Mouse (Mus musculus) stomach, postnatal 0 days (tissue): ENCODE measurements around the gene Mon2. TPM values are rescaled to one million over a fixed set of nuclear protein-coding genes. Genes with fewer than 3 reads are reported as not detected.

Experiments
- ATAC-seq: fragments of 200-750 bp; cut with Nextera tagmentation; 2 replicates; pipeline ENCODE4 v1.8.0; 2017; ENCODE audit not compliant: low FRiP score, low TSS enrichment
- DNase-seq: peaks from one replicate; pipeline ENCODE4 v3.0.0-alpha.2; 2016; ENCODE audit warnings: low spot score
- H3K27ac ChIP-seq: fragments of 300-500 bp; sonication (generic); replicated peaks from 2 replicates; pipeline ENCODE4 v1.5.1; 2014; ENCODE audit warnings: mild to moderate bottlenecking, control low read depth
- H3K27me3 ChIP-seq: fragments of 300-500 bp; sonication (generic); 2 replicates; pipeline ENCODE4 v1.6.1; 2014; ENCODE audit warnings: low read length; ENCODE audit not compliant: control insufficient read depth, insufficient read depth
- H3K36me3 ChIP-seq: fragments of 300-500 bp; sonication (generic); 2 replicates; pipeline ENCODE4 v1.6.1; 2014; ENCODE audit warnings: low read length, mixed read lengths; ENCODE audit not compliant: control insufficient read depth, insufficient read depth
- H3K4me1 ChIP-seq: fragments of 300-500 bp; sonication (generic); replicated peaks from 2 replicates; pipeline ENCODE4 v1.6.1; 2014; ENCODE audit warnings: antibody characterized with exemption; ENCODE audit not compliant: control insufficient read depth, insufficient read depth
- H3K4me2 ChIP-seq: fragments of 300-500 bp; sonication (generic); replicated peaks from 2 replicates; pipeline ENCODE4 v1.6.1; 2014; ENCODE audit warnings: low read depth, mild to moderate bottlenecking, control low read depth, moderate library complexity
- H3K4me3 ChIP-seq: fragments of 300-500 bp; sonication (generic); 2 replicates; pipeline ENCODE4 v1.5.1; 2014; ENCODE audit warnings: low read depth, low read length, control low read depth
- H3K9ac ChIP-seq: fragments of 300-500 bp; sonication (generic); 2 replicates; pipeline ENCODE4 v1.6.1; 2014; ENCODE audit warnings: mild to moderate bottlenecking, low read length, control low read depth, mixed read lengths
- H3K9me3 ChIP-seq: fragments of 300-500 bp; sonication (generic); 2 replicates; pipeline ENCODE4 v1.6.1; 2016; ENCODE audit warnings: low read length; ENCODE audit not compliant: control insufficient read depth
- CTCF ChIP-seq: IDR thresholded peaks from 2 replicates; pipeline ENCODE4 v1.5.1; 2016; ENCODE audit warnings: antibody characterized with exemption, low read depth, mild to moderate bottlenecking, moderate library complexity
- EP300 ChIP-seq: optimal IDR thresholded peaks from 2 replicates; pipeline ENCODE3; 2016; ENCODE audit warnings: antibody characterized with exemption
- WGBS: fragments of 180-500 bp; shearing (Covaris S2); extraction: QIAGEN DNeasy Blood & Tissue Kit; methylation state at CpG from one replicate; pipeline ENCODE4 v1.1.7; 2014; 5-methylcytosine and 5-hydroxymethylcytosine counted together
- polyA plus RNA-seq: library from polyadenylated mRNA; unstranded; fragments of >200 nt; fragmentation: Nextera tagmentation; extraction: Ambion mirVana; gene quantifications from 2 replicates; pipeline ENCODE4 v1.2.1, GENCODE M21; 2015

Gene Mon2
- polyA plus RNA-seq, 1 experiment from 2014 or later = 15.9 TPM

DNA sequence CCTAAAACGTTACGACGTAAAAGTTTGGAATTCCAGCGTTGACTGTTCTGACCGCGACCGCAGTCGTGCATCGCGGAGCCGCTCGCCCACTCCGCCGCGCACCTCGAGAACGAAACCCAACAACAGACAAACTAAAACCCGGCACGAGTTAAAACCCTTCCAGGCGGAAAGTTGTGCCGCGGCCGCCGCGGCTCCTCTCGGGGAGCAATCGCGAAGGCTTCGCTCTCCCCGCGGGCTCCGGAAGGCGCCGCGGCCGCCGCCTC lies 91.1 kb downstream of the Mon2 start:
- WGBS = under 1% methylated on average over 37 of the region's 37 CpGs

GRCm38 (mm10) chr10:122984531-122985251 lies 91.6 kb downstream of the Mon2 start:
- H3K9ac ChIP-seq = peak overlapping the region; percentile 99
- DNase-seq (no peak), ATAC-seq (no peak)
- TF ChIP-seq EP300 (no peak), CTCF (no peak)
- no peaks in the 10 kb centered on the region for H3K4me1 ChIP-seq
- under 1% methylated on average over 10 of the region's 10 CpGs for WGBS
- H3K36me3 ChIP-seq = peaks cover 8% of the 10 kb centered on the region; the same call in 1 of the 2 replicates
- peak overlapping the region; percentile 56 for H3K4me2 ChIP-seq
- H3K27ac ChIP-seq = peak overlapping the region; percentile 100
- no peaks in the 10 kb centered on the region for H3K9me3 ChIP-seq
- peak overlapping the region; percentile 99 for H3K4me3 ChIP-seq
- no peaks in the 10 kb centered on the region for H3K27me3 ChIP-seq

More for the DNA sequence above, 91.1 kb downstream of the Mon2 start:
- DNase-seq (peak; percentile 50), ATAC-seq (peak; percentile 0; the same call in 1 of the 2 replicates)
- Histone ChIP-seq H3K9ac (peak overlapping the region; percentile 99), H3K27ac (peak overlapping the region; percentile 100), H3K9me3 (no peaks in the 10 kb centered on the region), H3K4me3 (peak overlapping the region; percentile 99), H3K27me3 (no peaks in the 10 kb centered on the region), H3K4me2 (peak overlapping the region; percentile 56), H3K4me1 (no peaks in the 10 kb centered on the region), H3K36me3 (peaks cover 8% of the 10 kb centered on the region; the same call in 1 of the 2 replicates)
- TF ChIP-seq EP300 (no peak), CTCF (no peak)

- H3K4me3 ChIP-seq = peak overlapping the region; percentile 99
- 26% methylated on average over 10 of the region's 10 CpGs for WGBS
- peak overlapping the region; percentile 52 for H3K9ac ChIP-seq
- TF ChIP-seq CTCF = no peak
- TF ChIP-seq EP300 = no peak
- H3K27me3 ChIP-seq = no peaks in the 10 kb centered on the region
- H3K9me3 ChIP-seq = no peaks in the 10 kb centered on the region
- H3K4me1 ChIP-seq = no peaks in the 10 kb centered on the region
- peak overlapping the region; percentile 14; the same call in 1 of the 2 replicates for H3K27ac ChIP-seq
- H3K36me3 ChIP-seq = peaks cover 8% of the 10 kb centered on the region; the same call in 1 of the 2 replicates
- ATAC-seq (no peak), DNase-seq (no peak)
- H3K4me2 ChIP-seq = peak overlapping the region; percentile 56
Observed at GRCm38 (mm10) chr10:122983579-122984530, 92.5 kb downstream of the Mon2 start.

DNA sequence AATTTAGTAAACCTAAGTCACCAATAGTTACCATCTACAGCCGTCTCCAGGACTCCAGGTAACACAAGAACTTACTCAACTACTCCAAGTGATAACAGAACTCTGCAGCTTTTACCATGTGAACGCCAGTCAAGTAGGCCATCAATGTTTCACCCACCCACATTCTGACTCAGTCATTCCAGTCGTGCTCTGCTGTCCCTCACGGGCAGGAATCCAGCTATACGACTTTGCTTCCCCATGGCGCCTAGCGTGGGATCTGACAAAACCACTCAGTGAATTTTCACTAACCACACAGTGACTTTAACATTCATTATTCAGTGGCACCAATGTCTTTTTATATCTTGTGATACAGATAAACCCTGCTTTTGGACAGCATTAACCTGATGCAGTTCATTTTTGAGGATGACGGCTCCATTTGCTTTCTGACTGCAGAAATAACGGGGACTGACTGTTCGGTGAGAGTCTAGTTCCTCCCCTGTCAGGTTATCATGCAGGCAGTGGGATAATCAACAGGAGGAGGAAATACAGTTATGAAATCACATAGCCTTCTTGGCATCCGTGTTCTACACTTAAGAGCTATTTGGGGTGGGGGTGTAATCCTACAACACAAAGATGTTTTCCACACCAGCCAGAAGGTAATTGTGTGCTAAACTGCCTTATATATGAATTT lies 93.3 kb downstream of the Mon2 start:
- ATAC-seq = no peak
- WGBS = 62% methylated on average over 11 of the region's 11 CpGs
- Histone ChIP-seq H3K27ac (no peak overlapping the region), H3K9me3 (no peaks in the 10 kb centered on the region), H3K9ac (no peak overlapping the region), H3K4me1 (no peaks in the 10 kb centered on the region), H3K4me3 (no peak overlapping the region), H3K27me3 (no peaks in the 10 kb centered on the region), H3K36me3 (peaks cover 8% of the 10 kb centered on the region; the same call in 1 of the 2 replicates), H3K4me2 (peak overlapping the region; percentile 56)
- TF ChIP-seq EP300 (no peak), CTCF (no peak)
- DNase-seq = no peak

- TF ChIP-seq CTCF (no peak), EP300 (no peak)
- no peak for DNase-seq
- no peak for ATAC-seq
- H3K4me3 ChIP-seq = no peak overlapping the region
- no peak overlapping the region for H3K4me2 ChIP-seq
- no peaks in the 10 kb centered on the region for H3K27me3 ChIP-seq
- H3K9me3 ChIP-seq = no peaks in the 10 kb centered on the region
- no peaks in the 10 kb centered on the region for H3K4me1 ChIP-seq
- H3K27ac ChIP-seq = no peak overlapping the region
- H3K9ac ChIP-seq = no peak overlapping the region
- peaks cover 8% of the 10 kb centered on the region; the same call in 1 of the 2 replicates for H3K36me3 ChIP-seq
- 95% methylated on average over 12 of the region's 12 CpGs for WGBS
Observed at GRCm38 (mm10) chr10:122980123-122980522, 96.2 kb downstream of the Mon2 start.
